Comparison of ENCODE assay signal across 8 mouse cellular contexts in genomic region chr7:141363106-141363751, GRCm38 (mm10). TPM values are rescaled to one million over a fixed set of nuclear protein-coding genes. Genes with fewer than 3 reads are reported as not detected.
A peak's percentile ranks its signal among the peaks of the same experiment; 100 is the strongest.
DNase-seq lines count a peak whose midpoint lies in the region; ATAC-seq and TF ChIP-seq lines count a peak whose summit lies in the region.

No protein-coding gene starts in this region.

- H3K27ac ChIP-seq in left cerebral cortex, adult 2 months, result no peak overlapping the region

- TF ChIP-seq CTCF in left cerebral cortex, adult 2 months (IDR thresholded peaks at IDR 0.05), result peak; percentile 83

- DNase-seq in heart, adult 11 months, result peak; percentile 91
- DNase-seq in heart, postnatal 25 days (ENCODE audit: low spot score), result no peak
- peak; percentile 91 for DNase-seq in c-Kit-positive CD71-positive TER-119-positive erythroid progenitor cells, embryonic 14.5 days (ENCODE audit: low spot score)
- peak; percentile 68 to 73 for DNase-seq in left cerebral cortex, adult 2 months (ENCODE audit: extremely low spot score in 1 of 2, low spot score in 2 of 2)
- peak; percentile 74 to 87 for DNase-seq in spleen, postnatal 10 days (ENCODE audit: low spot score in 2 of 2)

- peak; percentile 82 for ATAC-seq in frontal cortex, adult (ENCODE audit: low TSS enrichment)
- ATAC-seq in inflammation-experienced regulatory T-cells, adult 6 months, result peak; percentile 64
- peak; percentile 68 for ATAC-seq in megakaryocyte-erythroid progenitor cell, adult 5-6 weeks (replicated peaks; ENCODE audit: low FRiP score, low TSS enrichment, poor library complexity, severe bottlenecking)

- no peak overlapping the region for H3K4me3 ChIP-seq in left cerebral cortex, adult 2 months

- intact Hi-C loops in heart, postnatal 25 days (cut with DNase I), result loop anchor here (1.0 to 10.0 kb wide), 3 partner anchors 101 to 268 kb away; no protein-coding TSS in a partner anchor
- intact Hi-C loops in left cerebral cortex, adult 2 months (cut with DNase I), result loop anchor here (2.0 to 5.0 kb wide), 3 partner anchors 81 to 134 kb away; partner anchors contain the start of genes Irf7 and Phrf1

RNA-seq across cellular contexts. Expression of gene Eps8l2, which starts 24.5 kb away (rescaled TPM):
- 1 to 10 TPM; 3.2 to 4.3 TPM for total RNA-seq in heart, postnatal 25 days (2021)
- not detected for polyA plus RNA-seq in inflammation-experienced regulatory T-cells, adult 6 months (2017; shearing (Covaris generic))
- total RNA-seq in left cerebral cortex, adult 2 months (2021), result 1 to 10 TPM; 3.6 to 5.3 TPM
- 2.0 TPM in 1 of 2 replicates, not detected in the other for total RNA-seq in megakaryocyte-erythroid progenitor cell, adult 5-6 weeks (2014; fragmentation: Nextera tagmentation)
- total RNA-seq in megakaryocyte-erythroid progenitor cell, adult 5-6 weeks (2017), result not detected in 2 replicates

RNA-seq across cellular contexts. Expression of gene Taldo1, which starts 28.8 kb away (rescaled TPM):
- 100 to 1,000 TPM; 124 to 126 TPM for total RNA-seq in heart, postnatal 25 days (2021)
- 100 to 1,000 TPM; 271 to 329 (median 303) TPM for polyA plus RNA-seq in inflammation-experienced regulatory T-cells, adult 6 months (2017; shearing (Covaris generic))
- 10 to 100 TPM; 87.5 to 90.9 TPM for total RNA-seq in left cerebral cortex, adult 2 months (2021)
- total RNA-seq in megakaryocyte-erythroid progenitor cell, adult 5-6 weeks (2014; fragmentation: Nextera tagmentation), result 327 and 353 TPM in 2 replicates
- 401 and 451 TPM in 2 replicates for total RNA-seq in megakaryocyte-erythroid progenitor cell, adult 5-6 weeks (2017)

RNA-seq across cellular contexts. Expression of gene Tmem80, which starts 35.7 kb away (rescaled TPM):
- 10 to 100 TPM; 13.5 to 13.9 TPM for total RNA-seq in heart, postnatal 25 days (2021)
- 10 to 100 TPM; 27.1 to 41.1 (median 39.1) TPM for polyA plus RNA-seq in inflammation-experienced regulatory T-cells, adult 6 months (2017; shearing (Covaris generic))
- 10 to 100 TPM; 33.3 to 34.9 TPM for total RNA-seq in left cerebral cortex, adult 2 months (2021)
- 23.0 and 39.1 TPM in 2 replicates for total RNA-seq in megakaryocyte-erythroid progenitor cell, adult 5-6 weeks (2014; fragmentation: Nextera tagmentation)
- total RNA-seq in megakaryocyte-erythroid progenitor cell, adult 5-6 weeks (2017), result 9.7 and 17.4 TPM in 2 replicates

RNA-seq across cellular contexts. Expression of gene Deaf1, which starts 35.7 kb away (rescaled TPM):
- 10 to 100 TPM; 16.4 to 17.1 TPM for total RNA-seq in heart, postnatal 25 days (2021)
- 10 to 100 TPM; 17.6 to 37.9 (median 34.6) TPM for polyA plus RNA-seq in inflammation-experienced regulatory T-cells, adult 6 months (2017; shearing (Covaris generic))
- 10 to 100 TPM; 63.1 to 63.8 TPM for total RNA-seq in left cerebral cortex, adult 2 months (2021)
- 54.5 and 74.1 TPM in 2 replicates for total RNA-seq in megakaryocyte-erythroid progenitor cell, adult 5-6 weeks (2014; fragmentation: Nextera tagmentation)
- 11.0 and 32.1 TPM in 2 replicates for total RNA-seq in megakaryocyte-erythroid progenitor cell, adult 5-6 weeks (2017)

RNA-seq across cellular contexts. Expression of gene Gatd1, which starts 50.7 kb away (rescaled TPM):
- total RNA-seq in heart, postnatal 25 days (2021), result 10 to 100 TPM; 13.8 to 14.2 TPM
- 100 to 1,000 TPM in 1 of 3 experiments, 10 to 100 TPM in 2; 70.1 to 108 (median 91.4) TPM for polyA plus RNA-seq in inflammation-experienced regulatory T-cells, adult 6 months (2017; shearing (Covaris generic))
- total RNA-seq in left cerebral cortex, adult 2 months (2021), result 10 to 100 TPM; 38.9 to 46.5 TPM
- total RNA-seq in megakaryocyte-erythroid progenitor cell, adult 5-6 weeks (2014; fragmentation: Nextera tagmentation), result 26.8 and 33.7 TPM in 2 replicates
- total RNA-seq in megakaryocyte-erythroid progenitor cell, adult 5-6 weeks (2017), result 10.9 and 13.9 TPM in 2 replicates
